Mouse (Mus musculus) hindbrain, embryonic 16.5 days (tissue): ENCODE data around the gene Gm49395. TPM values are rescaled to one million over a fixed set of nuclear protein-coding genes. Genes with fewer than 3 reads are reported as not detected.
A peak's percentile ranks its signal among the peaks of the same experiment; 100 is the strongest.

Experiments used
- ATAC-seq: fragments of 200-750 bp; cut with Nextera tagmentation; 2 replicates; pipeline ENCODE4 v1.8.0; 2017; ENCODE audit warnings: moderate TSS enrichment, moderate library complexity
- H3K27ac ChIP-seq: fragments of 300-500 bp; sonication (generic); 2 replicates; pipeline ENCODE4 v1.5.1; 2014; ENCODE audit warnings: low read depth, mild to moderate bottlenecking, control low read depth, low read length, moderate library complexity
- H3K27me3 ChIP-seq: fragments of 300-500 bp; sonication (generic); replicated peaks from 2 replicates; pipeline ENCODE4 v1.6.1; 2014; ENCODE audit warnings: low read length; ENCODE audit not compliant: control insufficient read depth, insufficient read depth
- H3K36me3 ChIP-seq: fragments of 300-500 bp; sonication (generic); 2 replicates; pipeline ENCODE4 v1.6.1; 2014; ENCODE audit warnings: mild to moderate bottlenecking, low read length, moderate library complexity, mixed read lengths; ENCODE audit not compliant: control insufficient read depth, insufficient read depth
- H3K4me1 ChIP-seq: fragments of 300-500 bp; sonication (generic); 2 replicates; pipeline ENCODE4 v1.6.1; 2014; ENCODE audit warnings: low read depth, low read length; ENCODE audit not compliant: control insufficient read depth, insufficient read depth
- H3K4me2 ChIP-seq: fragments of 300-500 bp; sonication (generic); 2 replicates; pipeline ENCODE4 v1.6.1; 2014; ENCODE audit warnings: mild to moderate bottlenecking, low read length, control low read depth, moderate library complexity
- H3K4me3 ChIP-seq: fragments of 300-500 bp; sonication (generic); 2 replicates; pipeline ENCODE4 v1.5.1; 2014; ENCODE audit warnings: mild to moderate bottlenecking, low read length, control low read depth, moderate library complexity
- H3K9ac ChIP-seq: fragments of 300-500 bp; sonication (generic); 2 replicates; pipeline ENCODE4 v1.6.1; 2014; ENCODE audit warnings: low read depth, mild to moderate bottlenecking, control low read depth, low read length, moderate library complexity
- H3K9me3 ChIP-seq: fragments of 300-500 bp; sonication (generic); 2 replicates; pipeline ENCODE4 v1.6.1; 2014; ENCODE audit warnings: mild to moderate bottlenecking, low read length, moderate library complexity; ENCODE audit not compliant: control insufficient read depth
- WGBS: fragments of 180-500 bp; shearing (Covaris S2); extraction: QIAGEN DNeasy Blood & Tissue Kit; methylation state at CpG from one replicate; pipeline ENCODE4 v1.1.7; 2014; 5-methylcytosine and 5-hydroxymethylcytosine counted together
- polyA plus RNA-seq: library from polyadenylated mRNA; unstranded; fragments of >200 nt; fragmentation: Nextera tagmentation; extraction: Ambion mirVana; gene quantifications from 2 replicates; pipeline ENCODE4 v1.2.1, GENCODE M21; 2015

Gene Gm49395
- polyA plus RNA-seq, 1 experiment from 2014 or later = 3.4 TPM

DNA sequence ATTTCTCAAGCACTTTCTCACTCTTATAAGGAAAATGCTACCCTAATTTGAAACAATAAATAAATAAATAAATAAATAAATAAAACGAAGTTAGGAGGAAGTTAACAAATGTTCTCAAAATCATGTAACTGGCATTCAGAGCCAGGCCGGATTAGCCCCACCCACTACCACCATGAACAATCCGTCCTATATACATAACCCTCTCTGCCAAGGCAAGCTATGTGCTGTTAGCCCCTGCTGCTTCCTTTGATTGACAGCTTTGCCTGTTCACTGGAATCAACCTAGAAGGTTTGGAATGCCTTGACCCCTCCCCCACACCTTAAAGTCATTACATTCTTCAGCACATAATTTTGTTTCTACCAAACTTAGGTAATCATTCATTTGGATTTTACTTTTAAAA lies 10.2 kb downstream of the Gm49395 start:
- peaks cover 19% of the 10 kb centered on the region for H3K4me1 ChIP-seq
- no peak overlapping the region for H3K4me3 ChIP-seq
- no peak overlapping the region for H3K9ac ChIP-seq
- peaks cover 14% of the 10 kb centered on the region for H3K36me3 ChIP-seq
- WGBS = 69% methylated on average over 3 of the region's 3 CpGs
- H3K9me3 ChIP-seq = peaks cover 2% of the 10 kb centered on the region; the same call in 1 of the 2 replicates
- no peak overlapping the region for H3K4me2 ChIP-seq
- no peak for ATAC-seq
- no peaks in the 10 kb centered on the region for H3K27me3 ChIP-seq
- no peak overlapping the region for H3K27ac ChIP-seq

DNA sequence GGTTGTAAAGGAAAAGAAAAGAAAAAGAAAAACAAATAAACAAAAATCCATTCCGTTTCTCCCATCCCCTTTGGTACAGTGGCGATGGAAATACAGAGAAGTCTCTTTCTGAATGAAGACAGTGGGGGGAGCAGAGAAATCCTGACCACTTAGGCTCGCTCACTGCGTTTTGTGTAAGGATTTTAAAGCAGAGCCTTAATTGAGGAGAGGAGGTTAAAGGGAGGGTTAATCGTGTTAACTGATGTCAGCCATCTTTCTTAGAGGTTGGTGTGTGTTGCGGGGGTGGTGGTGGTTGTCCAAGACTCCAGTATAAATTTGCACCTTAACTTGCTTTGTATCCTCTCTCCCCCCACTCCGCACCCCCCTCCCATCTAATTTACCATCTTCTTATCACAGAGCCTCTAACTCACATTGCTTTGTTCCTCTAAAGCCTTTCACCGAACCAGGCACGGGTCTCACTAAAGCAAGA lies 10.7 kb downstream of the Gm49395 start:
- no peak overlapping the region; the same call in 1 of the 2 replicates for H3K9ac ChIP-seq
- H3K9me3 ChIP-seq = peaks cover 2% of the 10 kb centered on the region; the same call in 1 of the 2 replicates
- WGBS = 59% methylated on average over 9 of the region's 9 CpGs
- H3K27me3 ChIP-seq = no peaks in the 10 kb centered on the region
- H3K27ac ChIP-seq = no peak overlapping the region
- peaks cover 19% of the 10 kb centered on the region for H3K4me1 ChIP-seq
- H3K4me3 ChIP-seq = peak overlapping the region; percentile 72
- H3K36me3 ChIP-seq = peaks cover 14% of the 10 kb centered on the region
- no peak for ATAC-seq
- peak overlapping the region; percentile 98 for H3K4me2 ChIP-seq

DNA sequence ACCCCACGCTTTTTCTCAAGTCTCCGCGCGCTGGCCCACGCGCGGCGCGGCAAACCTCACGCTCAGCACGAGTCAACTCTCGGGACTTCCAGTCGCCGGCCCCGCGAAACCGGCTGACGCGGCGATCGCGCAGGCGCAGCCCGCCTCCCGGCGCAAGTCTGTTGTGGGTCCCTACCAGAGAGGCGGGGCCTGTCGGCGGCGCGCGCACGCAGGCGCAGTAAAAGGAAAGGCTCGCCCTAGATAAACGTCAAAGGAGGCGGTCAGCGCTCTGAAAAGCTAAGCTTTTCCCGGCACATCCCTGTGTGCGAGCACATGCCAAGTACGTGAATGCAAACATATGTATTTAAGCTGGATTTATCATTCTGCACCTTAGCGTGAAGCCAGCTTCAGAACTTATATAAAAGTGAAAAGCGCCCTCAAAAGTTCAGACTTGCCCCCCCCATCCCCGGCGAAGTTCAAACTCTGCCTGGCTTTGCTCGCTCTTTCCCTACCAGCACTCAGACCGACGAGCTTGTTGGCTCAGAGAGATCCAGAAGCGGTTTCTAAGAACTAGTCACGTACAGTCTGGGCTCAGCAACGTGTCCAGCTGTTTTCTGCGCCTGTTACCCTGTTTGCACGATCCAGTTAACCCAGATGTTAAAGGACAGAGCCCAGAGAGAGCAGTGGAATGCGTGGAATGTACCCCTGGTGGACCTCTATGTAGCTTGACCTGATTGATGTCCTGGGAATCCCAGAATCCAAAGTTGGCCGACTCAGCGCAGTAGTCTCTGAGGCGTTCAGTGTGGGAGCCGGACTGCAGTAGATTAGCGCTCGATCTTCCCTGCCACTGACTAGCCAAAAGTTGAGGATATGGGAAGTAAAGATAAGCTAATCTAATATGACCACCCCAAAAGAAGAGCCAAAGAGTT lies 11.4 kb downstream of the Gm49395 start, which contains the start of gene Pelo:
Gene Pelo, minus strand, starts transcription at position 118 of the 908 bp plus-strand sequence.
- H3K4me3 ChIP-seq = peak within 1 kb of the TSS; percentile 72
- H3K27ac ChIP-seq = peak within 1 kb of the TSS; percentile 75
- peaks cover 14% of the 10 kb centered on the region for H3K36me3 ChIP-seq
- ATAC-seq = peak; percentile 98
- no peaks in the 10 kb centered on the region for H3K27me3 ChIP-seq
- H3K4me1 ChIP-seq = peaks cover 19% of the 10 kb centered on the region
- H3K9ac ChIP-seq = peak within 1 kb of the TSS; percentile 82
- H3K4me2 ChIP-seq = peak within 1 kb of the TSS; percentile 98
- peaks cover 2% of the 10 kb centered on the region; the same call in 1 of the 2 replicates for H3K9me3 ChIP-seq
- under 1% methylated on average over 60 of the region's 60 CpGs for WGBS

GRCm38 (mm10) chr13:115089395-115090025 lies 12.2 kb downstream of the Gm49395 start:
- Histone ChIP-seq H3K4me3 (peak overlapping the region; percentile 72), H3K9me3 (peaks cover 2% of the 10 kb centered on the region; the same call in 1 of the 2 replicates), H3K36me3 (peaks cover 14% of the 10 kb centered on the region), H3K4me2 (peak overlapping the region; percentile 98), H3K27me3 (no peaks in the 10 kb centered on the region), H3K27ac (peak overlapping the region; percentile 63; the same call in 1 of the 2 replicates), H3K4me1 (peaks cover 19% of the 10 kb centered on the region), H3K9ac (peak overlapping the region; percentile 82)
- ATAC-seq = peak; percentile 72
- WGBS = 10% methylated on average over 33 of the region's 35 CpGs

GRCm38 (mm10) chr13:115089020-115089394 lies 12.7 kb downstream of the Gm49395 start:
- Histone ChIP-seq H3K36me3 (peaks cover 14% of the 10 kb centered on the region), H3K27ac (no peak overlapping the region), H3K9ac (peak overlapping the region; percentile 82), H3K9me3 (peaks cover 2% of the 10 kb centered on the region; the same call in 1 of the 2 replicates), H3K27me3 (no peaks in the 10 kb centered on the region), H3K4me3 (peak overlapping the region; percentile 72), H3K4me2 (peak overlapping the region; percentile 98), H3K4me1 (peaks cover 19% of the 10 kb centered on the region)
- WGBS = 61% methylated on average over 11 of the region's 11 CpGs
- no peak for ATAC-seq

DNA sequence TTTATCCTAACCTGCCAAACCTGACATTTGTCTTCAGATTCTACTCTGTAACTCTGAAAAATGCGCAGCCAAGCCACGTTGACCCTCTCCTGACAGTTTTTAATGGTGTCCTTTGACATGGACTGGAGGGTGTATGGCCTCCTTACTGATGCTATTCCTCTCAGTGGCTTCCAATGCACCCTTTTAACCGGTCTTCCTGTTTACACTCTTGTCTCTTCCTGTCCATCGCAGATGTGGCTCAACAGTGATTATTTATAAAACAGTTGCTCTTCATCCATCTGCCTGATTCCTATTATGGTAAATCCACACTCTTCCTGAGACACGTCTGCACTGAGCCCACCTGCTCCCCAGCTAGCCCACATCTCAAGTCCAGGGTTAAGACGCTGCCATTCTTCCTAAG lies 15.7 kb downstream of the Gm49395 start:
- Histone ChIP-seq H3K9ac (no peak overlapping the region), H3K4me3 (no peak overlapping the region), H3K27ac (no peak overlapping the region), H3K36me3 (peaks cover 14% of the 10 kb centered on the region), H3K9me3 (peaks cover 2% of the 10 kb centered on the region; the same call in 1 of the 2 replicates), H3K27me3 (no peaks in the 10 kb centered on the region), H3K4me2 (no peak overlapping the region), H3K4me1 (peaks cover 18% of the 10 kb centered on the region)
- WGBS = 90% methylated on average over 6 of the region's 6 CpGs
- ATAC-seq = no peak

GRCm38 (mm10) chr13:115082339-115082738 lies 19.4 kb downstream of the Gm49395 start:
- WGBS = 92% methylated on average over 7 of the region's 7 CpGs
- H3K4me1 ChIP-seq = no peaks in the 10 kb centered on the region
- no peak overlapping the region for H3K4me3 ChIP-seq
- no peaks in the 10 kb centered on the region for H3K27me3 ChIP-seq
- no peak overlapping the region for H3K4me2 ChIP-seq
- no peak for ATAC-seq
- H3K9ac ChIP-seq = no peak overlapping the region
- H3K27ac ChIP-seq = no peak overlapping the region
- no peaks in the 10 kb centered on the region for H3K9me3 ChIP-seq
- H3K36me3 ChIP-seq = peaks cover 6% of the 10 kb centered on the region

DNA sequence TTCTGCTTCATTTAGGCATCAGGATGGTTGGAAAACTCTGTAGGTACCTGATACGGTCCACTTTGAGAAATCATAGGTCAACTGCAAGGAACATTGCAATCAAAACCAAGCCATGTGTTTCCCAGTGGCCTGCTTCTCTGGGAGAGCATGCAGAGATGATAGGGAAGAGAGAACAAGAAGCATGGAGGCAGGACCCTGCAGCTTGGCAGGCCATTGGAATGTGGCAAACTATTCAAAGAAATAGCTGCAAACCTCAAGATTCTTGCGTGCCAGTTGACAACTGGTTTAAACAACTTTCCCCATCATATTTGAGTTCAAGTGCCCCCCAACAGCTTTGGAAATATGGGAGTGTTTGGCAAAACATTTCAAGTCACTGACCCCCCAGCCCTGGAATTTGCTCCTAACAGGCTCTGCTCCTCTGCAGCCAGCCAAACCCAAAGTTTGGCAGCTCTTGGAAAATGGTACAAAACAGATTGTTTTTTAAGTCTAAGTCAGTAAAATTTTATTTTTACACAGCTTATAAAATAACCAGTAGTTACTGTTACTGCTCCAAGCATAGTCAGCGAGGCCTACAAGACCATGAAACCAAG lies 21.6 kb downstream of the Gm49395 start:
- Histone ChIP-seq H3K4me1 (no peaks in the 10 kb centered on the region), H3K4me3 (no peak overlapping the region), H3K27me3 (no peaks in the 10 kb centered on the region), H3K36me3 (no peaks in the 10 kb centered on the region), H3K9me3 (no peaks in the 10 kb centered on the region), H3K4me2 (no peak overlapping the region), H3K27ac (no peak overlapping the region), H3K9ac (no peak overlapping the region)
- ATAC-seq = no peak
- 93% methylated on average over 3 of the region's 3 CpGs for WGBS
